Mouse (Mus musculus): Measurements from ENCODE around the gene Agpat4.

Agpat4 gene

DNA sequence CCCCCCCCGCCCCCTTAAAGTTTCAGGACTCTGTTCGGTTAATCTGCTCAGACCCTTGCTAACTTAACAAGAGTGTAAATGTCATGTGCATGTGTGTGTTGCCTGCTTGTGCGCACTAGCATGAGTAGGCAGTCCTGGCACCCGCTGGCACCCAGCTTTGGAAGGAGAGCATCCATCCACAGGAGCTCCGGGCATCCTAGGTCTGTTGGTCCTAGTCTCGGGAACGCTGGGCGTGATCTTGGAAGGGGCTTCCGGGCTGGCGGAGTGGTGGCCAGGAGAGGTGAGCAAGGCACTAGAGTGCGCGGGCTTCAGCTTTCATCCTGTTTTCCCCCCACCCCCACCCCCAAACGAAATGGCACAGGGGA lies at the start of gene Agpat4:
Gene Agpat4, plus strand, starts transcription at position 144 of the 365 bp plus-strand sequence.
- CTCF ChIA-PET: interaction anchor here in 3 of 4 experiments (0.6 to 1.5 kb wide), 4 partner anchors 12 to 92 kb away, joined by 3 to 4 read pairs (median 4); no protein-coding TSS in a partner anchor

DNA sequence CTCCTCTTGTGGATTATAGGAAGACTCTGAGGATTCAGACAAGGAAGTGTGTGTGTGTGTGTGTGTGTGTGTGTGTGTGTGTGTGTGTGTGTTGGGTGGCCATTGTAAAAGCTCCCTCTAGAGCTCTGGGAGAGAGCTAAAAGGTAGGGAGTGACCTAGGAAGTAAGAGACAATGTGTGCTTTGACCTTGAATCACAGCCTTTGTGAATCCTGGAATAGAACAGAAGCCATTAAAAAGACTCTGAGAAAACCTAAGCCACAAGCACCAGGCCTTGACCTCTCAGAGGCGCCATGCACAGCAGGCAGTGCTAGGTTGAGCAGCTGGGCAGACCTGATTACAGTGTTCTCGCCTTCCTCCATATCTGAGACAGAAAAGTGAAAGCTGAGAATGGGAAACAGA lies 41.7 kb upstream of the Agpat4 start:
- POLR2A ChIA-PET: interaction anchor here in 2 of 4 experiments (0.7 kb wide), 2 partner anchors 30 to 240 kb away, joined by 3 read pairs; no protein-coding TSS in a partner anchor

More for the DNA sequence above, at the start of gene Agpat4:
- POLR2A ChIA-PET: interaction anchor here (0.6 to 7.7 kb wide), 73 partner anchors 8 to 1788 kb away, joined by 3 to 178 read pairs (median 5); partner anchors contain the start of gene Acat2 (in 1 of the 4)

DNA sequence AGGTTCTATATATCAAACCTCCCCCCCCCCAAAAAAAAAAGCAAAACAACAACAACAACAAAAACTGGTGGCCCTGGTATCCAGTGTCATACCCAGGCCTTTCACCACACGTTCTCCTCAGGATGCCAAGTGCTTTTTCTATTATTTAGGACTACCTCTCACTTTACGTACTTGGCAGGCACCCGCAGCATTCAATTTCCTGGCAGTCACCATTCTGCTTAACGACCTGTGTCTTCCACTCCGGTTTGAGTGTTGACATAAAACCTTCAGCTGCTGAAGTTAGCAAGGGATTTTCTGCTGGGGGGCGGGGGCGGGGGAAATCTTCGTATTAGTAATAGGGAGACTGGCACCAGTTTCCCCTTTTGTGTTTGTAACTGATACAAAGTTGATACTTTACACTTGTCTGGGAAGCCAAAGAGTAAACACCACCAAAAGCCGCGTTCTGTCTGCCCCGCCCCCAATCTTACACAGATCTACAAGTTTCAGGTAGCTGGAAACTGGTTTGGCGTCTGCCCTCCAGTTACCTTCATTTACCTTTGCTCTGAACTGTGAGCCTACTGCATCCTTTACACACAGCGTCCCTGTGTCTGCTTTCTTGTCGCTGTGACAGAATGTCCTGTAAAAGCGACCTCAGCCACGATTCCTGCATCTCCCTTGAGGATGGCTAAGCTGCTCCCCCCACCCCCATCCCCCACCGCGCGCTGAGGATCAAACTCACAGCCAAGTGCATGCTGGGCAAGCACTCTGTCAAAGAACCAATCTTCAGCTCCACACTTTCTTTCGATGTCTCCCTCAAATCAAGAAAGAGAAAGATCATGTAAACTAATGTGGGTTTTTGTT lies 37.6 kb upstream of the Agpat4 start:
- CTCF ChIA-PET: interaction anchor here in 1 of 4 experiments (0.6 kb wide), 1 partner anchor 146 kb away, joined by 3 read pairs; no protein-coding TSS in a partner anchor
- POLR2A ChIA-PET: interaction anchor here in 2 of 4 experiments (0.6 to 1.3 kb wide), 6 partner anchors 12 to 76 kb away, joined by 3 to 5 read pairs (median 4); no protein-coding TSS in a partner anchor

More for the DNA sequence above, 41.7 kb upstream of the Agpat4 start:
- CTCF ChIA-PET: no interaction called here

DNA sequence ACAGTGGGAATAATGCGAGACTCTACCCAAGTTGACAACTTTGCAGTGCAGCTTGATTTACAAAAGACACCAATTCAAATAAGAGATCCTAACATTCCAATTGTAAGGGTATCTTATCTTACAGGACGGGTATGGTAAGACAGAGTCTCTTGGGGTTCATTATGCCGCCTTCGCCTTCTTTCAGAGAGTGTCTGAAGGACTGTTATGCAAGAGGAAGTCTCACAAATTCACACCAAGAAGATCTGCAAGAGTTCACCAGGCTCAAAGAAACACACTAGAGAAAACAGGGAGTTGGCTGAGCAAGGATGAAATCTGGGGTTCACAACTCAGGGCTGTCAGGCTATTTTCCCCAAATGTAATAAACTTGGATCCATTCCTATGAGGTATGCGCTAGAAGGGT lies 36.3 kb upstream of the Agpat4 start:
- ChIA-PET CTCF (interaction anchor here in 1 of 4 experiments (0.6 kb wide), 1 partner anchor 25 kb away, joined by 4 read pairs; no protein-coding TSS in a partner anchor), POLR2A (interaction anchor here in 1 of 4 experiments (1.3 kb wide), 1 partner anchor 24 kb away, joined by 3 read pairs; no protein-coding TSS in a partner anchor)

DNA sequence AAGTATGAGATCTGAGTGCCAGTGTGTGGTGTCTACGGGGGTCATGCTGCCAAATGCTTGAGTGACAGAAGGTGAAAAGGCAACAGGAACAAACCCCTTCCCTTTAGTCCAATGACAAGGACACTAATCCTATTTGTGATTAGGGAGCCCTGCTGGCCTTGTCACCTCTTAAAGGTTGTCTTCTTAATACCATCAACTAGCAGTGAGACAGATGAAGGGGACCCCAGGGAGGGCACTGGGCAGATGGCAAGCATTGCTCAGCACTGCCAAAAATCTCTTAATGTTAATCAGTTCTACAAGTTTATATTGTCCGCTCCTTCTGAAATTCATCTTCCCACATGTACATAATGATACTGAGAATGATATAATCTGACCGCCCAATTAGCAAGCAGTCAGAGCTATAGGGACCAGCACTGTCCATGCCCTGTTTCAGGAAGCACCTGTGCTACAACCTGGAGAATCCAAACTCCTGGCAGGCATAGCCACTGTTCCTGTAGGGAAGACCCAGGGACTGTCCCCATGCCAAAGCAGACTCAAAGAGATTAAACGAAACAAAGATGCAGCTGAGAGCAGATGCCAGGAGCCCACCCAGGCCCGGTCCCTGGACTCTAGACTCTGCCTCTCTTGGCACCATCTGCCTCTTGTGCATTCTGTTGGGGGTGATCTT lies 28.1 kb upstream of the Agpat4 start:
- CTCF ChIA-PET: no interaction called here
- POLR2A ChIA-PET: no interaction called here

DNA sequence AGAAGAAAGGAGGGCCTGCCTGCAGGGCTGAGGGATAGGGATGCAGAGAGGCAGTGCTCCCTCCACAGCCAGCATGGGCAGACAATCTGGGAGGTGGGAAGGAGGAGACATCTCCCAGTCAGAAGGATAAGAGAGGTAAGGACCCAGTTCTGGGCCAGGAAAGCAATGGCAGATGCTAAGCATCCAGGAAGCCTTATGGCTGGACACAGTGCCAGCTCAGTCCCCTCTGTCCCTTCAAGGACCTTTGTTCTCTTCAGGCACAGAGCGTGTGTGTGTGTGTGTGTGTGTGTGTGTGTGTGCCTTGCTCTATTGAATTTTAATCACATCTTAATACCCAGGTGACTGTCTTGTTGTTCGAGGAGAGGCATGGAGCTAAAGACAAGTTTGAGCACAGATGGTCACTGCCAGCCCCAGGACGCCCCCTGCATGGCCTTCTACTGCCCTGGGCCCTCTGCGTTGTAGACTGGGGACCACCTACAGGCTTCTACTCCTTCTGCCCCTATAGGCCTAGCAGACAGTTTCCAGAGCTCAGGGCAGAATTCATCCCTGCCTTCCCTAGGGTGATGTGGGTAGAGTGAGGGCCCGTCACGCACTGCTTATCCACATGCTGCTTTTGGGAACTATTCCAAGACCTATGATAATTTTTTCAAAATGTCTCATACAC lies 25.5 kb upstream of the Agpat4 start:
- ChIA-PET CTCF (no interaction called here), POLR2A (interaction anchor here in 1 of 4 experiments (0.7 to 1.0 kb wide), 4 partner anchors 12 to 901 kb away, joined by 3 to 4 read pairs (median 4); partner anchors contain the start of gene Wtap)

DNA sequence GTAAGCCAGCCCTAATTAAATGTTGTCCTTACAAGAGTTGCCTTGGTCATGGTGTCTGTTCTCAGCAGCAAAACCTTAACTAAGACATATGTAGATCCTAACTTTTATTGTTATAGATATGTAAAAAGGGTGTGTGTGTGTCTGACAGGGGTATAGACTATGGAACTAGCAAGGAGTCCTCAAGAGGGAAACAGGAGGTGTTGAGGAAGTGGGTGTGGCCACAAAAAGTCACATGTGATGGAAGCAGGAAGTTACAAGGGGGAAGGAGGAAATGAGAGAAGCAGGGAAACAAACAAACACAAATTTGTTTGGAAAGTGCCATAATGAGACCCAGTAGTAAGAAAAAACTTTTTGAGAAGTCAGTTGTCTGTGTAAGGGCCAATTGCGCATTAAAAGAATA lies 24.5 kb upstream of the Agpat4 start:
- ChIA-PET CTCF (no interaction called here), POLR2A (interaction anchor here in 1 of 4 experiments (0.9 kb wide), 1 partner anchor 101 kb away, joined by 4 read pairs; no protein-coding TSS in a partner anchor)

DNA sequence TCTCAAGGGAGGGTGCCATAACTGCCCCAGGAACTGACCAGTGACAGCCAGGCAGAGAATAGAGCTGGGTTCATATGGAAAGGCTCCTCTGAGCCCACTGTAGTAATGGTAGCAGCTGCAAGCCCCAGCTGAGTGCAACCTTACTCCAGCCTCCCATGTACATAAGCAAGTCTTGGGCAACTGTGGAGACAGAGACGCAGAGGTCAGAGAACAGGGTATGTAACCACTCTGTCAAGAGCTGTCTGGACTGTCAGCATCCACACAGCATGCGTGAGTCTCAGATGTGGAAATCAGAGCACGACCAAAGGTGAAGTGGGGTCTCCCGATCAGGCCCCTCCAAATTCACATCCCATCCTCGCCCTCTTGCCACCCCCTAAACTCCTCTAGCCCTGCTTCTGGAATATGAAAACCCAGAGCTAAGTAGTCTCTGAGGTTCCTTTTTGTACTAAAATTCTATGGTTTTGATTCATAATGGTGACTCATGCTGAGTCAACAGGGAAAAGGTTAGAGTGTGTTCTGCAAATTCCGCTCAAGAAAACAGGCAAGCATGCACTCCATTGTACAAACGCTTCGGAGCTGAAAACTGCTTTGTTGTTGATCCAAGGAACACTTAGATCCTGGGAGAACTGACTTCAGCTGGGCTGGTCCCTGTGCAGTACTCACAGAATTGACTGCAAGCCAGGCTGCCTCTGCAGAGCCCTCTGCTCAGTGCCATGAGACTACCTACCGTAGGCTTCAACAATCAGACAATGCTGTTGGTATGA lies 23.5 kb upstream of the Agpat4 start:
- CTCF ChIA-PET: interaction anchor here (0.5 to 1.0 kb wide), 4 partner anchors 9 to 858 kb away, joined by 3 to 7 read pairs (median 3); no protein-coding TSS in a partner anchor
- POLR2A ChIA-PET: no interaction called here

DNA sequence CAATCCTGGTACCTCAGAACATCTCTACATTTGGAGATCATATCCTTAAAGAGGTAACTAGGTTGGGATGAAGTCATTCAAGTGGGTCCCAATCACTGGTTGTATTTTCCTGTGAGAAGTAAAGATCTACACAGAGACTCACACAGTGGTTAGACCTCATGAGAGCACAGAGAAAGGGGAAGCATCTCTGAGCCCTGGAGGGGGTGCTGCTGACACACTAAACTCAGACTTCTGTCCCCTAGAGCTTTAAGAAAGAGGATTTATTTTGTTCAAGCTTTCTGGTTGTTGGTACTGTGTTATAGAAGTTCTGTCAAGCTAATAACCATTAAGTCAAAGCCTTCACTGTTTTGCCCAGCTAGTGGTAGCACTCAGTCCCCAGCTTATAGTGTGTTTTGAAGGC lies 19.1 kb upstream of the Agpat4 start:
- ChIA-PET CTCF (no interaction called here), POLR2A (interaction anchor here in 2 of 4 experiments (1.2 to 1.5 kb wide), 2 partner anchors 20 to 116 kb away, joined by 3 read pairs; partner anchors contain the start of gene Agpat4 (in 1 of the 2))

DNA sequence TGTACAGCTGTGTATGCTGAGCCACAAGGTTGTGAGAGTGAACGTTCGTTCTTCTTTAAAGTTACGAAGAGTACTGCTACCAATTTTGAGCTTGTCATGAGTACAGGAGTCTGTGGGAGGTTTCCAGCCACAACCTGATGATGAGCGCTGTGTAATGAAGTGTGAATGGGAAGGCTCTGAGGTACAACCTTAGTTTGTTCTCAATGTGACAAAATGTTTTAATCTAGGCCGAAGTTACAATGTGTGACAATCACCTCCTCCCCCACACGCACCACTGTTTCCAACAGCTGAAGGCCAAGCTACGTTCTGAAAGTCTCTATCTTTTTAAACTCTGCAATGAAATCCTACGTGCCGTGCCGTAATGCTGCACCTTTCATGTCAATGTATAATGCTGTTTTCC lies 16.2 kb upstream of the Agpat4 start:
- POLR2A ChIA-PET: interaction anchor here in 2 of 4 experiments (0.7 to 3.1 kb wide), 7 partner anchors 13 to 262 kb away, joined by 3 to 7 read pairs (median 3); partner anchors contain the start of gene Agpat4 (in 1 of the 2)
- CTCF ChIA-PET: interaction anchor here in 2 of 4 experiments (0.6 to 0.9 kb wide), 4 partner anchors 63 to 300 kb away, joined by 3 to 5 read pairs (median 3); no protein-coding TSS in a partner anchor

DNA sequence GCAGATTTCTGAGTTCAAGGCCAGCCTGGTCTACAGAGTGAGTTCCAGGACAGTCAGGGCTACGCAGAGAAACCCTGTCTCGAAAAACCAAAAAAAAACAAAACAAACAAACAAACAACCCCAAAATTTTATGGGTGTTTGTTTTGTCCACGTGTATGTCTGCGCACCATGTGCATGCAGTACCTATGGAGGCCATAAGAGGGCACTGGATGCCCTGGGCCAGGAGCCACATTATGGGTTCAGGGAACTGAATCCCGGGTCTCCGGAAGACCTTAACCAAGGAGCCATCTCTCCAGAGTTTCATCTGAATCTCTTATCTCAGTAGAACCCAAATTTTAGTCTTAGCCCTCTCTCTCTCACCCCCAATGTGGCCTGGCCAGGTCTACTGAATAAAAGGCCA lies 14.7 kb upstream of the Agpat4 start:
- CTCF ChIA-PET: interaction anchor here in 3 of 4 experiments (0.7 to 2.1 kb wide), 9 partner anchors 9 to 322 kb away, joined by 3 to 7 read pairs (median 3); no protein-coding TSS in a partner anchor
- POLR2A ChIA-PET: interaction anchor here in 2 of 4 experiments (0.9 to 6.8 kb wide), 25 partner anchors 11 to 266 kb away, joined by 3 to 178 read pairs (median 8); partner anchors contain the start of gene Agpat4 (in 2 of the 2)

DNA sequence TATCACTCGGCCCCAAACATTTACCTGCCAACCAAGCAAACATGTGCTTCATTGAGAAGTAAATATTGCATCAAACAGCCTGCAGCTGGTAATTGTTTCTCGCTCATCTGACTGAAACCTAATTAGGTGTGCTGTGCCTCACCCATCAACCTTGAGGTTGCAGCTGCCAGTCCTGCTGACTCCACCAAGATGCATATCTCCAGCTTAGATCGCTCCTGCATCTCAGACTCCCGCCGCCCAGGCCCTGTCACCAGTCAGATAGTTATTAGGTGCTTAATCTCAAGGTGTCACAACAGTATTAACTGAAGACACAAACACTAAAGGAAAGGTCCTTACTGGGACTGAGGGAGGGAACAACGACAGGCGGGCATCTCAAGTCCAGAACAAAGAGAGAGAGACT lies 14.3 kb upstream of the Agpat4 start:
- ChIA-PET CTCF (interaction anchor here in 2 of 4 experiments (1.0 to 2.1 kb wide), 6 partner anchors 9 to 263 kb away, joined by 3 to 7 read pairs (median 4); no protein-coding TSS in a partner anchor), POLR2A (interaction anchor here in 3 of 4 experiments (0.6 to 6.8 kb wide), 28 partner anchors 10 to 1873 kb away, joined by 3 to 178 read pairs (median 7); partner anchors contain the start of gene Agpat4 (in 2 of the 3))

DNA sequence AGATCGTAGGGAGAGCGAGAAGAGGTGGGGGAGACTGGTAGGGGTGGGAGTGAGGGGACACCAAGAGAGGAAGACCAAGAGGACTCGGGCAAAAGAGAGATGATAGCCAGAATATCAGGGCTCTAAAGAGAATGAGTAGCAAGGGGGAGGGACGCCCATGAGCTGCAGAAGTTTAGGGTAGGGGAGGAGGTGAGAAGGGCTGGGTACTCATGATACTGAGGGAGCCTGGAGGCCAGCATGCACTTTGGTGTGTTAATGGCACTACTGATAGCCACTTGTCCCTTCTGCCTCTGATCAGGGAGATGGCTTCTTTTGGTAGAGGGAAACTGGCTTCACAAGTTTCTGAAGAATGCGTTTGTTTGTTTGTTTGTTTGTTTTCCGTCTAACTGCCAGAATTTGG lies 13.8 kb upstream of the Agpat4 start:
- POLR2A ChIA-PET: interaction anchor here in 3 of 4 experiments (0.6 to 6.8 kb wide), 38 partner anchors 10 to 1873 kb away, joined by 3 to 178 read pairs (median 6); partner anchors contain the start of gene Agpat4 (in 2 of the 3)
- CTCF ChIA-PET: interaction anchor here in 2 of 4 experiments (1.0 to 2.1 kb wide), 5 partner anchors 10 to 263 kb away, joined by 3 to 7 read pairs (median 5); no protein-coding TSS in a partner anchor

DNA sequence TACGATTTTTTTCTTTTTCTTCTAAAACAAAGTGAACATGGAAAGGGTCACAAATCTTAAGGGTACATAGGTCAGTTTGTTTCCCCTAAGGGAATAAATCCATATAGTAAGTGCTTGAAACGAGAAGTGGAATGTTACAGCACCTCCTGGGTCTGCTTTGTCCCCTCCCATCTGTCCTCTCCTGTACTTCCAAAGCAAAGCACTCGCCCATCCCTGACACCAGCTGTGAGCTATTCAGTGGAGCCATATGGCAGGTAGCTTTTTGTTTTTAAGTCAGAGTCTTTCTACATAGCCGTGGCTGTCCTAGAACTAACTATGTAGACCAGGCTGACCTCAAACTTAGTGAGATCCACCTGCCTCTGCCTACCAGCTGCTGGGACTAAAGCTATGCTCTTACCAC lies 12.2 kb upstream of the Agpat4 start:
- ChIA-PET CTCF (interaction anchor here in 2 of 4 experiments (0.5 to 1.2 kb wide), 6 partner anchors 12 to 1172 kb away, joined by 3 to 8 read pairs (median 4); partner anchors contain the start of gene Agpat4 (in 1 of the 2)), POLR2A (interaction anchor here (0.6 to 6.8 kb wide), 46 partner anchors 8 to 1750 kb away, joined by 3 to 178 read pairs (median 4); partner anchors contain the start of gene Agpat4 (in 4 of the 4))

DNA sequence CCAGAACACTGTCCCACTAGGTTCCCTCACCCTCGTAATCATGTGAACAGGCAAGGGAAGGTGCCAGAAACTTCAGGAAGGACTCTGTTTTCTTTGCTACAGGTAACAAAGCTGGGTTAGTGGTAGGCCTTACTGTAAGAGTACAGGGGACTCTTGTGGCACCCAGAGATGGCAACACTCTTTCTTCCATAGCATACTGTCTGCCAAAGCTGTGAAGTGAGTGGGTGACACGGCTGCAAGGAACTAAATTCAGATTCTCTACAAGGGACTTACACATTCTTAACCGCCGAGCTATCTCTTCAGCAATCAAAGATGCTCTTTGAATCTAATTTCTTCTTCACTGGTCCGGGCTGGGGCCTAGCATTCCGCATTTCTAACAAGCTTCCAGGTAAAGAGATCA lies 4.9 kb upstream of the Agpat4 start:
- POLR2A ChIA-PET: interaction anchor here in 2 of 4 experiments (0.9 to 3.1 kb wide), 2 partner anchors 8 to 87 kb away, joined by 3 to 17 read pairs; no protein-coding TSS in a partner anchor
- CTCF ChIA-PET: interaction anchor here in 1 of 4 experiments (0.7 kb wide), 1 partner anchor 74 kb away, joined by 3 read pairs; no protein-coding TSS in a partner anchor

DNA sequence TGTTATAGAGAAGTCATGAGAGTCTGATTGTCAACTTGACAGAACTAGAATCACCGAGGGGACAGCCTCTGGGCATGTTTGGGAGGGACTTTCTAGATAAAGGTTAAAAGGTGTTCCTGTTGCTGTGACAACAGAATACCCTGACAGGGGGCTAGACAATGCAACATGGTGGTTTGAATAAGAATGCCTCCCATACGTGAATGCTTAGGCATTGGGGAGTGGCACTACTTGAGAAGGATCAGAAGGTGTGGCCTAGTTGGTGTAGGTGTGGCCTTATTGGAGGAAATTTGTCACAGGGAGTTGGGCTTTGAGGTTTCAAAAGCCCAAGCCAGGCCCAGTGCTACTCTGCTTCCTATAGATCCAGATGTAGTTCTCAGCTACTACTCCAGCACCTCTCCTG lies 3.4 kb upstream of the Agpat4 start:
- ChIA-PET CTCF (no interaction called here), POLR2A (interaction anchor here in 2 of 4 experiments (1.4 to 7.7 kb wide), 3 partner anchors 9 to 67 kb away, joined by 3 to 114 read pairs (median 17); no protein-coding TSS in a partner anchor)

DNA sequence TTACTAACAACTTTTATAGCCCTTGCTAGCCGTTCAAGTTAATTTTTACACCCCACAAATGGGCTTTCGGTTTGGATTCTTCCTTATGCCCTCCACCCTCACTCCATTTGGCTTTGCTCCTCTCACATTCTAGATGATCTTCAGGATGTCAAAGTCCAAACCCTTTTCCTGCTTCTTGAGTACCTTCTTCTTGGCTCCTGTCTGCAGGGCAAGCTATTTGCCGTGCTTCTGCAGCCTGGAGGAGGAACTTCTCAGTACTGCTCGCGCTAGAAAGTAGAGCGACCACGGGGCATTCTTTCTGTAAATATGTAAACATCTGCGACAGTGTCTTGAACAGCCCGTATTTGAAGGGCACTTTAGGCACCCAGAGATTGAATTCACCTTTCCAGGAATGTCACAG lies 373 bp upstream of the Agpat4 start:
- CTCF ChIA-PET: interaction anchor here (0.6 to 1.5 kb wide), 5 partner anchors 12 to 366 kb away, joined by 3 to 4 read pairs (median 4); no protein-coding TSS in a partner anchor

More for the DNA sequence above, 373 bp upstream of the Agpat4 start:
- POLR2A ChIA-PET: interaction anchor here (0.8 to 7.7 kb wide), 41 partner anchors 8 to 1788 kb away, joined by 3 to 178 read pairs (median 5); partner anchors contain the start of gene Acat2 (in 1 of the 4)
